In genomic region chr11:3761775-3762501, GRCm38 (mm10) we compare ENCODE assay signal across 8 mouse cellular contexts.
DNase-seq lines count a peak whose midpoint lies in the region; ATAC-seq lines count a peak whose summit lies in the region.

No protein-coding gene starts in this region.

- peak overlapping the region; percentile 65 for H3K9ac ChIP-seq in heart, embryonic 14.5 days (ENCODE audit: low read length)
- H3K9ac ChIP-seq in hindbrain, embryonic 16.5 days (ENCODE audit: low read depth, low read length) = peak overlapping the region; percentile 83
- H3K9ac ChIP-seq in midbrain, embryonic 12.5 days (replicated peaks) = peak overlapping the region; percentile 66

- H3K4me3 ChIP-seq in heart, embryonic 14.5 days (ENCODE audit: control insufficient read depth in 1 of 2, insufficient read depth in 1 of 2, low read depth in 1 of 2, low read length in 2 of 2) = peak overlapping the region; percentile 50 to 58
- peak overlapping the region; percentile 75 for H3K4me3 ChIP-seq in embryonic facial prominence, embryonic 10.5 days
- peak overlapping the region; percentile 68 for H3K4me3 ChIP-seq in hindbrain, embryonic 16.5 days (ENCODE audit: low read length)
- H3K4me3 ChIP-seq in midbrain, embryonic 12.5 days = peak overlapping the region; percentile 64

- ATAC-seq in heart, embryonic 14.5 days (ENCODE audit: insufficient number of reproducible peaks, insufficient read depth, low FRiP score, low read depth) = no peak
- peak; percentile 77 for ATAC-seq in hindbrain, embryonic 16.5 days
- ATAC-seq in midbrain, embryonic 12.5 days (ENCODE audit: low FRiP score, low read depth) = peak; percentile 72
- ATAC-seq in megakaryocyte progenitor cell, adult 5-6 weeks (replicated peaks; ENCODE audit: poor library complexity) = no peak

- WGBS in heart, embryonic 14.5 days = under 1% methylated on average over 82 of the region's 90 CpGs
- WGBS in embryonic facial prominence, embryonic 10.5 days = under 1% methylated on average over 90 of the region's 90 CpGs
- under 1% methylated on average over 78 of the region's 90 CpGs for WGBS in hindbrain, embryonic 16.5 days
- 2% methylated on average over 51 of the region's 90 CpGs for WGBS in midbrain, embryonic 12.5 days

- H3K9me3 ChIP-seq in heart, embryonic 14.5 days (ENCODE audit: control insufficient read depth, low read length) = no peaks in the 10 kb centered on the region
- H3K9me3 ChIP-seq in embryonic facial prominence, embryonic 10.5 days = no peaks in the 10 kb centered on the region
- no peaks in the 10 kb centered on the region for H3K9me3 ChIP-seq in hindbrain, embryonic 16.5 days (ENCODE audit: control insufficient read depth, low read length)
- H3K9me3 ChIP-seq in midbrain, embryonic 12.5 days = no peaks in the 10 kb centered on the region

- no peak for DNase-seq in heart, adult 18-20 months
- peak; percentile 55 for DNase-seq in adrenal gland, postnatal 10 days
- DNase-seq in embryonic facial prominence, embryonic 10.5 days (ENCODE audit: low spot score) = peak; percentile 57
- DNase-seq in urinary bladder, postnatal 4 days (ENCODE audit: low spot score in 2 of 2) = no peak

- no peak overlapping the region for H3K27ac ChIP-seq in heart, embryonic 14.5 days (replicated peaks in 1 of 2; ENCODE audit: control insufficient read depth in 1 of 2, insufficient read depth in 1 of 2, low read depth in 2 of 2, low read length in 2 of 2)
- H3K27ac ChIP-seq in embryonic facial prominence, embryonic 10.5 days (replicated peaks) = peak overlapping the region; percentile 70
- peak overlapping the region; percentile 73 for H3K27ac ChIP-seq in hindbrain, embryonic 16.5 days (ENCODE audit: low read depth, low read length)
- no peak overlapping the region for H3K27ac ChIP-seq in midbrain, embryonic 12.5 days (replicated peaks)

- H3K4me2 ChIP-seq in heart, embryonic 14.5 days (ENCODE audit: low read length) = peak overlapping the region; percentile 95
- H3K4me2 ChIP-seq in hindbrain, embryonic 16.5 days (ENCODE audit: low read length) = peak overlapping the region; percentile 96
- peak overlapping the region; percentile 93 for H3K4me2 ChIP-seq in midbrain, embryonic 12.5 days (replicated peaks)

- H3K36me3 ChIP-seq in heart, embryonic 14.5 days (ENCODE audit: control insufficient read depth, insufficient read depth, low read length) = no peaks in the 10 kb centered on the region
- H3K36me3 ChIP-seq in embryonic facial prominence, embryonic 10.5 days (replicated peaks) = no peaks in the 10 kb centered on the region
- H3K36me3 ChIP-seq in hindbrain, embryonic 16.5 days (ENCODE audit: control insufficient read depth, insufficient read depth, low read length) = no peaks in the 10 kb centered on the region
- no peaks in the 10 kb centered on the region for H3K36me3 ChIP-seq in midbrain, embryonic 12.5 days

- no peaks in the 10 kb centered on the region; a peak in 1 of 4 replicates for H3K4me1 ChIP-seq in heart, embryonic 14.5 days (ENCODE audit: control insufficient read depth in 2 of 2, insufficient read depth in 2 of 2, low read length in 2 of 2)
- H3K4me1 ChIP-seq in embryonic facial prominence, embryonic 10.5 days = peaks cover 18% of the 10 kb centered on the region
- H3K4me1 ChIP-seq in hindbrain, embryonic 16.5 days (ENCODE audit: control insufficient read depth, insufficient read depth, low read depth, low read length) = peaks cover 4% of the 10 kb centered on the region; the same call in 1 of the 2 replicates
- peaks cover 9% of the 10 kb centered on the region for H3K4me1 ChIP-seq in midbrain, embryonic 12.5 days

- peaks cover 67% of the 10 kb centered on the region for H3K27me3 ChIP-seq in heart, embryonic 14.5 days (ENCODE audit: control insufficient read depth, insufficient read depth, low read length)
- peaks cover 63% of the 10 kb centered on the region for H3K27me3 ChIP-seq in embryonic facial prominence, embryonic 10.5 days (replicated peaks; ENCODE audit: low read depth, poor library complexity, severe bottlenecking)
- 0 out of 2 replicates have a peak, but pooled peaks cover 3% of the 10 kb centered on the region for H3K27me3 ChIP-seq in hindbrain, embryonic 16.5 days (replicated peaks; ENCODE audit: control insufficient read depth, insufficient read depth, low read length)
- peaks cover 50% of the 10 kb centered on the region for H3K27me3 ChIP-seq in midbrain, embryonic 12.5 days

Comparison
In these comparisons a context has a peak if more than half of its experiments do, and no peak if none do; other contexts are left out.
1. ATAC-seq: peak in hindbrain, embryonic 16.5 days (single experiment) and midbrain, embryonic 12.5 days (single experiment); none in heart, embryonic 14.5 days (single experiment) and megakaryocyte progenitor cell, adult 5-6 weeks (single experiment).
2. H3K27ac ChIP-seq: peak in embryonic facial prominence, embryonic 10.5 days (single experiment) and hindbrain, embryonic 16.5 days (single experiment); none in heart, embryonic 14.5 days (0 of 2) and midbrain, embryonic 12.5 days (single experiment).
3. DNase-seq: peak in adrenal gland, postnatal 10 days (single experiment) and embryonic facial prominence, embryonic 10.5 days (single experiment); none in heart, adult 18-20 months (0 of 2) and urinary bladder, postnatal 4 days (0 of 2).
4. Peak in every context shown above with its lines, with median percentiles within 50 percentile points of each other: H3K4me2 ChIP-seq, H3K4me3 ChIP-seq and H3K9ac ChIP-seq.